Mouse (Mus musculus) E14TG2a.4 (cell line): ENCODE results near the gene Mphosph9.
"Not testable (repeated sequence)": the region's sequence is repeated elsewhere in the genome, so short reads cannot be mapped to it uniquely, and the experiment has no call there.

Source experiments
- H3K27me3 ChIP-seq: 2 replicates; pipeline ENCODE4 v1.6.1; 2014; ENCODE audit warnings: low read length, control low read depth; ENCODE audit not compliant: insufficient read depth
- H3K36me3 ChIP-seq: 2 replicates; pipeline ENCODE4 v1.6.1; 2014; ENCODE audit warnings: low read length, control low read depth; ENCODE audit not compliant: insufficient read depth
- H3K4me1 ChIP-seq: replicated peaks from 2 replicates; pipeline ENCODE4 v1.6.1; 2014; ENCODE audit warnings: low read depth, low read length, control low read depth
- H3K4me3 ChIP-seq: replicated peaks from 2 replicates; pipeline ENCODE4 v1.5.1; 2014; ENCODE audit warnings: mild to moderate bottlenecking, low read length
- H3K9me3 ChIP-seq: 2 replicates; pipeline ENCODE4 v1.6.1; 2014; ENCODE audit warnings: low read length, control low read depth
- CTCF ChIP-seq: conservative IDR thresholded peaks from 2 replicates; pipeline ENCODE4 v1.5.1; 2014; ENCODE audit warnings: low read length
- NANOG ChIP-seq: IDR thresholded peaks from 2 replicates; pipeline ENCODE4 v1.6.1; 2014; ENCODE audit warnings: borderline replicate concordance, low read length, mixed read lengths
- POU5F1 ChIP-seq: IDR thresholded peaks from 2 replicates; pipeline ENCODE4 v1.6.1; 2014; ENCODE audit warnings: low read length, borderline replicate concordance

Mphosph9 gene

GRCm38 (mm10) chr5:124327510-124328364 is at the start of gene Mphosph9, which contains the start of gene 2810006K23Rik:
Gene Mphosph9, minus strand, starts transcription at chr5:124327972.
Gene 2810006K23Rik, plus strand, starts transcription at chr5:124328089.
- Histone ChIP-seq H3K4me1 (peaks cover 31% of the 10 kb centered on the region), H3K9me3 (no peaks in the 10 kb centered on the region), H3K4me3 (peak within 1 kb of the TSS; percentile 94), H3K36me3 (peaks cover 32% of the 10 kb centered on the region), H3K27me3 (no peaks in the 10 kb centered on the region)
- TF ChIP-seq POU5F1 (no peak), NANOG (peak; percentile 8; the same call in 1 of the 2 replicates)

- Histone ChIP-seq H3K9me3 (no peaks in the 10 kb centered on the region), H3K4me1 (no peaks in the 10 kb centered on the region), H3K4me3 (no peak overlapping the region), H3K27me3 (no peaks in the 10 kb centered on the region), H3K36me3 (peaks cover 97% of the 10 kb centered on the region)
- TF ChIP-seq NANOG, result no peak
- no peak for TF ChIP-seq CTCF
- no peak for TF ChIP-seq POU5F1
These were observed 49.4 kb upstream of the Mphosph9 start for GRCm38 (mm10) chr5:124377149-124377548.

DNA sequence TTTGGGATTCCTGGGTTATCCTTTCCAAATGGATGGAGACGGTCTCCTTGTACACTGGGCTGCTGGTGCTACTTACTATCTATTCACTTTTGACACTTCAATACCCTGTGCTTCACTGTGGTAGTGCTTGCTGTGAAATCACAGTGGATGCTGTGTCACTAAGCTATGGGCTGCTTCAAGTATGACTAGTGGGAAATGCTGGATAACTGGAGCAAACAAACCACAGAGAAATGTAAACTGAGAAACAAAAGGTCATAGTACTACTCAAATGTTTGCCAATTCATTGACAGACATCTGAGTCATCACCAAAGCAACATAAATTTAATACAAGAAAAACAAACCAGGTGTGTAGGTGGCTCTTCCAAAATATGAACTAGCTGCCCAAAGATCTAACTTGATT is 48.6 kb upstream of the Mphosph9 start:
- 0 out of 2 replicates have a peak, but pooled peaks cover 5% of the 10 kb centered on the region for H3K4me1 ChIP-seq
- no peak overlapping the region for H3K4me3 ChIP-seq
- TF ChIP-seq CTCF (no peak), POU5F1 (no peak), NANOG (no peak)
- H3K9me3 ChIP-seq, result no peaks in the 10 kb centered on the region
- H3K27me3 ChIP-seq, result no peaks in the 10 kb centered on the region
- H3K36me3 ChIP-seq, result peaks cover 97% of the 10 kb centered on the region

DNA sequence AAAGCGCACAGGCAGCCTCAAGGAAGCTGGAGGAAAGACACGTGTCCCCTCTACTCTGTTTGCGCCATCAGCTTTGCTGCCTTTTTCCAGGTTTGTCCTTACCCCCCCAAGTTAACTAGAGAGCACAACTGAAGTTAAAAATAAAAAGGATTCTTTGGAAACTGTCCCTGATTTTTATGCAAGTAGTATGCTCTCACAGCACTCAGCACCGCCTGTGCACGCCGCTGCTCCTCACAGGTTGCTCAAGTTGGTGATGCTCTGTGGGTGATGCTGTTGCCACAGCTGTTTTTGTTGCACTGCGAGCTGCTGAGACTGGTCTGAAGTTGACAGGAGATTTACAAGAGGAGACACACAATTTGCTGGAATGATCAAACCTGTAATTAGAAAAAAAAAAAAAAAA is 46.5 kb upstream of the Mphosph9 start:
- no peaks in the 10 kb centered on the region for H3K27me3 ChIP-seq
- TF ChIP-seq CTCF (no peak), NANOG (no peak), POU5F1 (no peak)
- no peak overlapping the region for H3K4me3 ChIP-seq
- H3K36me3 ChIP-seq, result peaks cover 97% of the 10 kb centered on the region
- H3K9me3 ChIP-seq, result no peaks in the 10 kb centered on the region
- H3K4me1 ChIP-seq, result 0 out of 2 replicates have a peak, but pooled peaks cover 5% of the 10 kb centered on the region

DNA sequence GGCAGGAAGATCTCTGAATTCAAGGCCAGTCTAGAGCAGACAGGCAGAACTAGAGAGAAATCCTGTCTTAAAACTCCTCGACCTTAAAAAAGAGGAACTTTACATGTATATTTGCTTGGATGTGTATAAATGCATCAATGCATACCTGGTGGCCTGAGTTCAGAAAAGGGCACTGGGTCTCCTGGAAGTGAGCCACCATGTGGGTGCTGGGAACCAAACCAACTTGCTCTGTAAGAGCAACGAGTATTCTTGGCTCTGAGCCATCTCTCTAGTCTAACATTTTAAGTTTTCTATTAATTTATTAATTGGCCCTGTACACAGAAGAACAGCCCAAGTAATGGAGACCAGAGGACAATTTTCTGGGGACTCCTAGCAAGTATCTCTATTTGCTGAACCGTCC is 38.9 kb upstream of the Mphosph9 start:
- TF ChIP-seq NANOG, result no peak
- no peak for TF ChIP-seq CTCF
- no peak for TF ChIP-seq POU5F1
- Histone ChIP-seq H3K4me3 (no peak overlapping the region), H3K4me1 (peaks cover 10% of the 10 kb centered on the region), H3K27me3 (no peaks in the 10 kb centered on the region), H3K9me3 (no peaks in the 10 kb centered on the region), H3K36me3 (peaks cover 42% of the 10 kb centered on the region)

DNA sequence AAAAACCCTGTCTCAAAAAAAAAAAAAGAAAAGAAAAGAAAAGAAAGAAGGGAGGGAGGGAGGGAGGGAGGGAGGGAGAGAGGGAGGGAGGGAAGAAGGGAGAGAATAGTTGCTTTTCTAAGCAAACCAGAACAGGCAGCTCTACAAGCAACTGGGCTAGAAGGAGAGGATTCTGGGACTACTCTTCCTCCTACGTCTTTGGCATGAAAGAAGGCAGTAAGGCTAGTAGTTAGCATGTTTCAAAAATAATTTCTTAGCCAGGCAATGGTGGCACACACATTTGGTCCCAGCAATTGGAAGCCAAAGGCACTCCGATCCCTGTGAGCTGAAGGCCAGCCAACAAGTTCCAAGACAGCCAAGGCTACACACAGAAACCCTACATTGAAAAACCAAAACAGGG is 38.0 kb upstream of the Mphosph9 start:
- H3K4me3 ChIP-seq, result no peak overlapping the region
- H3K9me3 ChIP-seq, result no peaks in the 10 kb centered on the region
- TF ChIP-seq NANOG (no peak), POU5F1 (no peak), CTCF (no peak)
- H3K36me3 ChIP-seq, result peaks cover 33% of the 10 kb centered on the region
- H3K4me1 ChIP-seq, result peaks cover 13% of the 10 kb centered on the region
- no peaks in the 10 kb centered on the region for H3K27me3 ChIP-seq

DNA sequence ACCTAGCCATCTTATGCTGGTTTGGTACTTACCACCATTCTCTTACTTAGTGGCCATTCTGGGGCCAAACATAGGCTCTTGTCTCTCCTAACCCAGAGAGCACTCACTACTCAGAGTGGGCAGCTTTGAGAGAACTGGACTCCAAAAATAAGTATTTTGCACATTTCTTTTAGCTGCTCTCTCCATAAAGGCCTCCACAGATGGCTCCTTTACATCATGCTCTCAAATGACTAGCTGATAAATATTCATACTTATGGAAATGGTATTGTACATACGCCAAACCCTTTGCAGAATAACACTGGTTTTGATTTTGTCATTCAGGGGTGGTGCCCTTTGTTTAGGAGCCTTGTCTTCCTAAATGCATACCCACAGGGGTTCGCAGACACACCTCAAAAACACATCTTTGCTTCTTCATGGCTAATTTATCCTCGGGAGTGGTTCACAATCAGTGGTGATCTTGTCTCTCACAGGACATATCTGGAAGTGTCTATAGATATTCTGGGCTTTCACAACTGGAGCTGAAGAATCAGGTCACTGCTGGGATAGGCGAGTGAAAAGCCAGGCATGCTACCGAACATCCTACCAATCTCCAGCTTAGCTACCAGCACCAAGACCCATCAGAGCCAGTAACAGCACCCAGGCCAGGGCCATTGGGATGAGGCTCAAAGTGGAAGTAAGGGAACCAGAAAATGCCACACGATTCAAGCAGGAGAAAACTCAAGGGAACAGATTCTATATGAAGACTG is 36.6 kb upstream of the Mphosph9 start:
- H3K4me1 ChIP-seq, result peaks cover 13% of the 10 kb centered on the region
- no peak for TF ChIP-seq POU5F1
- no peak for TF ChIP-seq NANOG
- no peak for TF ChIP-seq CTCF
- no peaks in the 10 kb centered on the region for H3K27me3 ChIP-seq
- no peaks in the 10 kb centered on the region for H3K9me3 ChIP-seq
- H3K36me3 ChIP-seq, result peaks cover 19% of the 10 kb centered on the region
- H3K4me3 ChIP-seq, result no peak overlapping the region

GRCm38 (mm10) chr5:124362982-124363381 is 35.2 kb upstream of the Mphosph9 start, which contains the start of gene Cdk2ap1:
Gene Cdk2ap1, minus strand, starts transcription at chr5:124363082.
- not testable (repeated sequence) for H3K27me3 ChIP-seq, H3K9me3 ChIP-seq, H3K36me3 ChIP-seq, H3K4me3 ChIP-seq
- peaks cover 16% of the 10 kb centered on the region for H3K4me1 ChIP-seq

GRCm38 (mm10) chr5:124359641-124360040 is 31.9 kb upstream of the Mphosph9 start:
- no peaks in the 10 kb centered on the region for H3K9me3 ChIP-seq
- H3K4me3 ChIP-seq, result no peak overlapping the region
- no peaks in the 10 kb centered on the region for H3K36me3 ChIP-seq
- TF ChIP-seq NANOG (no peak), CTCF (peak; percentile 43)
- peaks cover 44% of the 10 kb centered on the region for H3K4me1 ChIP-seq
- H3K27me3 ChIP-seq, result no peaks in the 10 kb centered on the region
